Mouse (Mus musculus) kidney, adult 8-10 months (tissue): ENCODE measurements at regions not wholly inside any gene's neighbourhood (a gene's known extent, or its start where the extent isn't known, plus 50 kb on each side); places are given as distances from the start of the nearest gene placed in this dataset.
A peak's percentile ranks its signal among the peaks of the same experiment; 100 is the strongest.

ENCODE experiments used
- DNase-seq, 2 experiments: peaks; one replicate each; pipeline ENCODE4 v3.0.0; 2022

- DNase-seq, result peak; percentile 8 to 14
Measured at GRCm38 (mm10) chr13:37715058-37715712, 63.0 kb upstream of the Rreb1 start.

GRCm38 (mm10) chr13:37715770-37716693 lies 62.2 kb upstream of the Rreb1 start:
- no peak for DNase-seq

- no peak for DNase-seq
Measured at GRCm38 (mm10) chr13:37717793-37718192, 60.4 kb upstream of the Rreb1 start.

GRCm38 (mm10) chr13:37718364-37718763 lies 59.8 kb upstream of the Rreb1 start:
- no peak for DNase-seq
